Mouse (Mus musculus) kidney, embryonic 15.5 days (tissue): ENCODE measurements around the gene Guf1. TPM values are rescaled to one million over a fixed set of nuclear protein-coding genes. Genes with fewer than 3 reads are reported as not detected.

Experiments used
- ATAC-seq: fragments of 200-750 bp; cut with Nextera tagmentation; replicated peaks from 2 replicates; pipeline ENCODE4 v1.8.0; 2017; ENCODE audit warnings: moderate TSS enrichment; ENCODE audit not compliant: low FRiP score
- H3K27ac ChIP-seq: fragments of 300-500 bp; sonication (generic); 2 replicates; pipeline ENCODE4 v1.5.1; 2015; ENCODE audit warnings: mild to moderate bottlenecking, inconsistent platforms
- H3K27me3 ChIP-seq: fragments of 300-500 bp; sonication (generic); 2 replicates; pipeline ENCODE4 v1.6.1; 2015; ENCODE audit warnings: inconsistent platforms
- H3K36me3 ChIP-seq: fragments of 300-500 bp; sonication (generic); 2 replicates; pipeline ENCODE4 v1.6.1; 2015; ENCODE audit warnings: inconsistent platforms
- H3K4me1 ChIP-seq: fragments of 300-500 bp; sonication (generic); 2 replicates; pipeline ENCODE4 v1.6.1; 2015; ENCODE audit warnings: inconsistent platforms
- H3K4me2 ChIP-seq: fragments of 300-500 bp; sonication (generic); 2 replicates; pipeline ENCODE4 v1.6.1; 2015; ENCODE audit warnings: moderate library complexity, mild to moderate bottlenecking, inconsistent platforms
- H3K4me3 ChIP-seq: fragments of 300-500 bp; sonication (generic); replicated peaks from 2 replicates; pipeline ENCODE4 v1.5.1; 2015; ENCODE audit warnings: mild to moderate bottlenecking, inconsistent platforms
- H3K9ac ChIP-seq: fragments of 300-500 bp; sonication (generic); 2 replicates; pipeline ENCODE4 v1.6.1; 2015; ENCODE audit warnings: mild to moderate bottlenecking, inconsistent platforms
- H3K9me3 ChIP-seq: fragments of 300-500 bp; sonication (generic); replicated peaks from 2 replicates; pipeline ENCODE4 v1.6.1; 2016; ENCODE audit warnings: inconsistent platforms
- WGBS: fragments of 180-500 bp; shearing (Covaris S2); methylation state at CpG from one replicate; pipeline ENCODE4 v1.1.7; 2015; ENCODE audit warnings: mixed read lengths; 5-methylcytosine and 5-hydroxymethylcytosine counted together
- polyA plus RNA-seq: library from polyadenylated mRNA; unstranded; fragments of >200 nt; fragmentation: Nextera tagmentation; extraction: Ambion mirVana; gene quantifications from 2 replicates; pipeline ENCODE4 v1.2.1, GENCODE M21; 2015

The Guf1 gene
- polyA plus RNA-seq, 1 experiment from 2014 or later = 50.2 TPM

DNA sequence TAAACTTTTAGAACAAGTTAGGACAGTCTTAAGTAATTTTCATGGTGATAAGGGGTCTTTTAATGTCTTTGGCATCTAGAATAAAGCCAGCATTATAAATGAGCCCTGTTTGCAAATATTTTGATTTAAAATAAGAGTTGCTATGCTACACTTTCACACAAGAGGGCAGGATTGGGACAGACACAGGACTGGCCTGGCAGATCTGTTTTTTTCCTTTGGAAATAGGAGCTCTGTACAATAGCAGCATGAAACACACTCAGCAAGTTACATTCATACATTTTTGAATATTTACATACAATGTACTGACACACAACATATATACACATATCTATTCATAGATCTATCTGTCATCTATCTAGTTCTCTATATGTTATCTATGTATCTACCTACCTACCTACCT lies 44.3 kb downstream of the Guf1 start:
- no peak overlapping the region for H3K4me3 ChIP-seq
- no peak overlapping the region for H3K27ac ChIP-seq
- H3K4me1 ChIP-seq = no peaks in the 10 kb centered on the region
- no peak overlapping the region for H3K4me2 ChIP-seq
- no peaks in the 10 kb centered on the region for H3K36me3 ChIP-seq
- H3K27me3 ChIP-seq = no peaks in the 10 kb centered on the region
- no peak overlapping the region for H3K9ac ChIP-seq
- H3K9me3 ChIP-seq = no peaks in the 10 kb centered on the region
- ATAC-seq = no peak

DNA sequence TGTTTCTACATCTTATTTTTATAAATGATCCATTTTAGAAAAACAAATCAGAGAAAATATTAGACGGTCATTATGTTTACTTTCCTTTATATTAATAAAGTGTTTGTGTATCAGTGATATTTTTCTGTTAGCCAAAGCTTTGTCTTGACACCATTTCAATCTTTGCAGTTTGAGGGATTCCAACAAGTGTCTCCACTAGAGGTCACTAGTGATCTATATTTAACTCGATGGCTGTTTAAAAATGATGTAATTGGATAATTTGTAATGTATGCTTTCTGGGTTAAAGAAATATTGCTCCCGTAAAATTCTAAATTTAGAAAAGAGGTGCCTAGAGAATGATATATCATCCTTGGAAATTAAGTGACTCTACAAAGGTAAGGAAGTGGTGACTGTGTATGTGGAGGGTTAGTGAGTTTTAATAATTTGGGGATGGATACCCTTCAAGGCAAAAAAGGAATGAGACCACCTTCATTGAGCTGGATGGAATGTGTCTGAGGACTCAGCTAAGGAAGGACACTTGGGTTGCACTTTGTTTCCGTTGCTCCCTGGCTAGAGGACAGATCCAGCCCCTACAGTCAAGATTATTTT lies 56.6 kb downstream of the Guf1 start:
- ATAC-seq = no peak
- Histone ChIP-seq H3K9ac (no peak overlapping the region), H3K27ac (no peak overlapping the region), H3K27me3 (no peaks in the 10 kb centered on the region), H3K9me3 (no peaks in the 10 kb centered on the region), H3K4me1 (no peaks in the 10 kb centered on the region), H3K36me3 (no peaks in the 10 kb centered on the region), H3K4me2 (no peak overlapping the region), H3K4me3 (no peak overlapping the region)
- WGBS = 19% methylated on average over 4 of the region's 4 CpGs

DNA sequence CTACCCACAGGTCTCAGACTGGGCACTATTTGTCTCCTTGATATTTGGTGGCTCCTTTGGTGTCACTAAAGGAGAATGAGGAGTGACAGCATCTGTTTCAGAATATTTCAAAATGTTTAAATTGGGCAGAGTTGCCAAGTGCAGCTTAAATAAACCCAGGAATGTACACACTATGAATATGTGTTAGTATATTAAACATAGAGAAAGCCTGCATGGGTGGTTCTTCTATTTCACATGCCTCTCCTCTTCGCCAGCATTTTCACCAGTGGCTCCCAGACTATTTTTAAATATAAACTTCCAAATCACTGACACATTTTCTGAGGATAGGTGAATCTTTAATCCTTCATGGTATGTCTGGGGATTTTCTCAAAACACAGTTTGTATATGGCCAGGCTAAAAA lies 64.2 kb downstream of the Guf1 start:
- no peak overlapping the region for H3K27ac ChIP-seq
- no peak for ATAC-seq
- WGBS = 89% methylated on average over 1 of the region's 1 CpGs
- H3K4me2 ChIP-seq = no peak overlapping the region
- no peak overlapping the region for H3K9ac ChIP-seq
- H3K9me3 ChIP-seq = no peaks in the 10 kb centered on the region
- no peaks in the 10 kb centered on the region for H3K36me3 ChIP-seq
- no peaks in the 10 kb centered on the region for H3K4me1 ChIP-seq
- no peak overlapping the region for H3K4me3 ChIP-seq
- H3K27me3 ChIP-seq = no peaks in the 10 kb centered on the region

Other genes starting within 250 kb of the Guf1 start
- 0.51 and 0.55 TPM in 2 replicates for gene Kctd8, start 215.2 kb upstream of the Guf1 start, polyA plus RNA-seq
- 0.15 TPM in 1 of 2 replicates, not detected in the other for gene Yipf7, start 14.3 kb upstream of the Guf1 start, polyA plus RNA-seq
- 39.2 and 39.4 TPM in 2 replicates for gene Gnpda2, start 35.4 kb downstream of the Guf1 start, polyA plus RNA-seq